Comparison of ENCODE assay signal across 8 mouse cellular contexts in genomic region chr9:124422900-124423551, GRCm38 (mm10). TPM values are rescaled to one million over a fixed set of nuclear protein-coding genes. Genes with fewer than 3 reads are reported as not detected.
DNase-seq lines count a peak whose midpoint lies in the region; ATAC-seq lines count a peak whose summit lies in the region.

No protein-coding gene starts in this region.

- WGBS in hindbrain, embryonic 15.5 days = 1% methylated on average over 54 of the region's 59 CpGs

- peak; percentile 98 for DNase-seq in R1 (ENCODE audit: low read depth, low spot score)
- peak; percentile 85 to 90 for DNase-seq in cerebellum, postnatal 25 days
- peak; percentile 82 to 88 for DNase-seq in frontal cortex, postnatal 25 days (ENCODE audit: low spot score in 2 of 2)
- DNase-seq in left cerebral cortex, adult 11 months (ENCODE audit: low spot score) = peak; percentile 96
- DNase-seq in lung, postnatal 4 days = peak; percentile 98 to 100
- peak; percentile 90 for DNase-seq in retina, postnatal 7 days (ENCODE audit: low read depth, low spot score)
- peak; percentile 96 for DNase-seq in urinary bladder, postnatal 10 days (ENCODE audit: low spot score)

- peak overlapping the region; percentile 76 for H3K9ac ChIP-seq in hindbrain, embryonic 15.5 days

- H3K27me3 ChIP-seq in hindbrain, embryonic 15.5 days = no peaks in the 10 kb centered on the region

- no peaks in the 10 kb centered on the region for H3K9me3 ChIP-seq in hindbrain, embryonic 15.5 days

- H3K27ac ChIP-seq in hindbrain, embryonic 15.5 days (replicated peaks) = peak overlapping the region; percentile 98

- peak; percentile 73 for ATAC-seq in hindbrain, embryonic 15.5 days (ENCODE audit: low FRiP score, low read depth)

- no peaks in the 10 kb centered on the region for H3K4me1 ChIP-seq in hindbrain, embryonic 15.5 days (replicated peaks)

- H3K36me3 ChIP-seq in hindbrain, embryonic 15.5 days = no peaks in the 10 kb centered on the region

- peak overlapping the region; percentile 75 for H3K4me2 ChIP-seq in hindbrain, embryonic 15.5 days

- peak overlapping the region; percentile 76 for H3K4me3 ChIP-seq in hindbrain, embryonic 15.5 days

RNA-seq across cellular contexts. Expression of gene Ppp2r3d, which starts 53.7 kb away (rescaled TPM):
- 152 and 180 TPM in 2 replicates for polyA plus RNA-seq in hindbrain, embryonic 15.5 days (2015; fragmentation: Nextera tagmentation; extraction: Ambion mirVana)

Comparison
In these comparisons a context has a peak if more than half of its experiments do, and no peak if none do; other contexts are left out.
1. Peak in every context shown above with its lines: DNase-seq, ATAC-seq, H3K4me3 ChIP-seq and H3K27ac ChIP-seq.